Mouse (Mus musculus) WW6 (cell line): ENCODE measurements at regions not wholly inside any gene's neighbourhood (a gene's known extent, or its start where the extent isn't known, plus 50 kb on each side); places are given as distances from the start of the nearest gene placed in this dataset.
"Not testable (repeated sequence)": the region's sequence is repeated elsewhere in the genome, so short reads cannot be mapped to it uniquely, and the experiment has no call there.

Experiments
- DNase-seq: peaks from one replicate; pipeline ENCODE4 v3.0.0-alpha.2; 2013; ENCODE audit warnings: low read depth, low spot score

DNA sequence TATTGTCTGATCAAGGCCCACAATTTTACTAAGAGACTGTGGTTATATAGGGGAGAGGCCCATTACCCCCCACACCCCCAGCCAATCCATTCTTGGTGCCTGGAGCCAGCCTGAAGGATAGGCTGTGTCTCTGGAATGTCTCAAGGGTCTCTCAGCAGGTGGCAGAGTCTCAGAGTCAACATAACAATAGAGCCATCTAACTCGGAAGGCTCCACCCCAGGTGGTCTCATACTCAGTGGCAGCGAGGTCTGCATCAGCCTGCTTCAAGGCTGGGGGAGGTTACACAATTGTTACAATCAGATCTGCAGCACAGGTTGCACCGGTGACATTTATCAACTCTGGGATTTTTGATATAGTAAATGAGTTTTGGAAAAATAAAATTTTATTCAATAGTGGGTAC is 2513.1 kb upstream of the Gm12353 start:
- peak; percentile 73 for DNase-seq

DNA sequence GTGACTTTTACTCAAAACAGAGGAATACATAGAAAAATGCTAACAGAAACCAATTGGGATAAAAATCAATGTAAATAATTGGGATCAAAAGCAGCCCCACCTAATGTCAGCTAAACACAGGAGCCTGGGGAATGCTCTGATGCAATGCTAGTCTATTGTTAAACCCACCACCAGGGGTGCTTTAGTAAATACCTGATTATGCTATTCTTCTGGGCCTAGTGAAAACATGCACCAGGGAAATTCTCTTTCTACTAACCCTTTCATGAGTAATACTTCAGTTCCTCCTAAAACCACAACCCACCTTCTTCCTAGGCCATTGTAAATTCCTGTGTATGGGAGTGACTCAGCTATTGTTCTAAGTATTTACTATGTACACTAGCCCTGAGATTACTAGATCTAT is 2497.3 kb upstream of the Gm12353 start:
- DNase-seq: not testable (repeated sequence)
